Mouse (Mus musculus) CH12.LX (cell line): ENCODE measurements around the gene Gata2.

Experiments used
- CTCF ChIP-seq, 2 experiments: IDR thresholded peaks in 1 of 2; conservative IDR thresholded peaks in 1 of 2; 2 replicates each; pipeline ENCODE4 v1.5.1; 2011 to 2012; ENCODE audit warnings: low read depth in 2 of 2, low read length in 2 of 2, improper control_type of control experiment in 1 of 2, inconsistent platforms in 1 of 2, mild to moderate bottlenecking in 1 of 2, moderate library complexity in 1 of 2
- EP300 ChIP-seq: IDR thresholded peaks from 2 replicates; pipeline ENCODE4 v1.6.1; 2011; ENCODE audit warnings: low read length, improper control_type of control experiment
- GABPA ChIP-seq: IDR thresholded peaks from 2 replicates; pipeline ENCODE4 v1.6.1; 2012; ENCODE audit warnings: low read depth, low read length, improper control_type of control experiment, inconsistent platforms; ENCODE audit not compliant: insufficient replicate concordance
- MYC ChIP-seq: IDR thresholded peaks from 2 replicates; pipeline ENCODE4 v1.6.1; 2011; ENCODE audit warnings: low read depth, mild to moderate bottlenecking, improper control_type of control experiment, low read length
- POLR2A ChIP-seq: IDR thresholded peaks from 2 replicates; pipeline ENCODE4 v1.6.1; 2011; ENCODE audit warnings: low read depth, mild to moderate bottlenecking, improper control_type of control experiment, low read length
- TBP ChIP-seq: conservative IDR thresholded peaks from 2 replicates; pipeline ENCODE4 v1.6.1; 2011; ENCODE audit warnings: low read depth, low read length, improper control_type of control experiment
- TCF12 ChIP-seq: IDR thresholded peaks from 2 replicates; pipeline ENCODE4 v1.6.1; 2014; ENCODE audit warnings: low read depth, mild to moderate bottlenecking, inconsistent platforms, low read length, improper control_type of control experiment
- USF1 ChIP-seq: IDR thresholded peaks from 2 replicates; pipeline ENCODE4 v1.6.1; 2014; ENCODE audit warnings: low read depth, mild to moderate bottlenecking, inconsistent platforms, low read length, improper control_type of control experiment
- ZC3H11A ChIP-seq: IDR thresholded peaks from 2 replicates; pipeline ENCODE4 v1.6.1; 2012; ENCODE audit warnings: low read depth, mild to moderate bottlenecking, inconsistent platforms, low read length, improper control_type of control experiment
- ZKSCAN1 ChIP-seq: IDR thresholded peaks from 2 replicates; pipeline ENCODE4 v1.6.1; 2012; ENCODE audit warnings: low read depth, inconsistent platforms, low read length, improper control_type of control experiment, borderline replicate concordance

DNA sequence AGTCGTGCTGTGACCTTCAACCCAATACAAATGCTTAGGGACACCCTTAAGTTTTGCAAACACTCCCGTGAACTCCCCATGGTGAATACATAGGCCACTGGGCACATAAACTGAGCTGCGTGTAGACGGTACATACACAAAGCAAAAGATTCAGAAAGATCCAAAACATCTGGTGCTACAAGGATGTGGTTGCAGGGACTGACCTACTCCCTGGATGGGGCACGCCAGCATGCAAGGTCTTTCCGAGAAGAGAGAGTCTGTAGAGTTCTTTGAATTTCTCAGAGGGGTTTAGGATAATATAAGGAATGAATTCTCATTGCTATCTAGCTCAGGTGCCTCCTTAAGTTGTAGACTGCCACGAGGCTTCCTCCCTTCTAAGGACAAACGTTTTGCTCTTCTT, 935 bp upstream of the Gata2 start:
- no peak for TF ChIP-seq CTCF (conservative IDR thresholded peaks at IDR 0.05 in 1 of 2, IDR thresholded peaks at IDR 0.05 in 1 of 2; ENCODE audit: low read depth in 2 of 2, low read length in 2 of 2)
- no peak for TF ChIP-seq EP300
- no peak for TF ChIP-seq ZC3H11A
- no peak for TF ChIP-seq POLR2A
- no peak for TF ChIP-seq USF1
- TF ChIP-seq MYC: no peak
- TF ChIP-seq TCF12: no peak
- no peak for TF ChIP-seq TBP
- TF ChIP-seq ZKSCAN1: no peak
- TF ChIP-seq GABPA: no peak
